Mouse (Mus musculus) ES-Bruce4 (cell line): ENCODE measurements around the gene Sik3. TPM values are rescaled to one million over a fixed set of nuclear protein-coding genes. Genes with fewer than 3 reads are reported as not detected.

Experiments
- H3K27ac ChIP-seq: 2 replicates; pipeline ENCODE4 v1.5.1; 2012; ENCODE audit warnings: low read length, inconsistent platforms; ENCODE audit not compliant: insufficient read depth
- H3K27me3 ChIP-seq: 2 replicates; pipeline ENCODE4 v1.6.1; 2012; ENCODE audit warnings: mild to moderate bottlenecking, low read length, inconsistent platforms; ENCODE audit not compliant: control insufficient read depth, poor library complexity, insufficient read depth, severe bottlenecking
- H3K36me3 ChIP-seq: 2 replicates; pipeline ENCODE4 v1.6.1; 2012; ENCODE audit warnings: inconsistent platforms, mild to moderate bottlenecking, low read length, moderate library complexity; ENCODE audit not compliant: control insufficient read depth, poor library complexity, insufficient read depth, severe bottlenecking
- H3K4me1 ChIP-seq: one replicate; pipeline ENCODE4 v1.8.1; 2011; ENCODE audit warnings: low read length; ENCODE audit not compliant: control insufficient read depth, insufficient read depth
- H3K4me3 ChIP-seq: 2 replicates; pipeline ENCODE4 v1.5.1; 2011; ENCODE audit warnings: low read depth, mild to moderate bottlenecking, low read length
- H3K9ac ChIP-seq: 2 replicates; pipeline ENCODE4 v1.6.1; 2012; ENCODE audit warnings: low read depth, mild to moderate bottlenecking, inconsistent platforms; ENCODE audit not compliant: poor library complexity, severe bottlenecking
- H3K9me3 ChIP-seq: replicated peaks from 2 replicates; pipeline ENCODE4 v1.6.1; 2012; ENCODE audit warnings: mild to moderate bottlenecking, low read length, inconsistent platforms; ENCODE audit not compliant: control insufficient read depth, poor library complexity, insufficient read depth, severe bottlenecking
- CTCF ChIP-seq: IDR thresholded peaks from one replicate; pipeline ENCODE4 v1.8.1; 2011; ENCODE audit warnings: low read depth, low read length
- EP300 ChIP-seq: IDR thresholded peaks from 2 replicates; pipeline ENCODE4 v1.6.1; 2011; ENCODE audit warnings: low read depth, low read length; ENCODE audit not compliant: insufficient read depth
- POLR2A ChIP-seq: IDR thresholded peaks from one replicate; pipeline ENCODE4 v1.8.1; 2011; ENCODE audit warnings: low read length; ENCODE audit not compliant: insufficient read depth
- polyA plus RNA-seq: library from polyadenylated mRNA; stranded (reverse); fragments of >200 nt; gene quantifications from 2 replicates; pipeline ENCODE4 v1.2.4, GENCODE M21; 2011; ENCODE audit warnings: low read depth; ENCODE audit not compliant: missing spikeins, insufficient read depth, insufficient read length

Sik3 gene
- polyA plus RNA-seq, 1 experiment, result 23.2 TPM

DNA sequence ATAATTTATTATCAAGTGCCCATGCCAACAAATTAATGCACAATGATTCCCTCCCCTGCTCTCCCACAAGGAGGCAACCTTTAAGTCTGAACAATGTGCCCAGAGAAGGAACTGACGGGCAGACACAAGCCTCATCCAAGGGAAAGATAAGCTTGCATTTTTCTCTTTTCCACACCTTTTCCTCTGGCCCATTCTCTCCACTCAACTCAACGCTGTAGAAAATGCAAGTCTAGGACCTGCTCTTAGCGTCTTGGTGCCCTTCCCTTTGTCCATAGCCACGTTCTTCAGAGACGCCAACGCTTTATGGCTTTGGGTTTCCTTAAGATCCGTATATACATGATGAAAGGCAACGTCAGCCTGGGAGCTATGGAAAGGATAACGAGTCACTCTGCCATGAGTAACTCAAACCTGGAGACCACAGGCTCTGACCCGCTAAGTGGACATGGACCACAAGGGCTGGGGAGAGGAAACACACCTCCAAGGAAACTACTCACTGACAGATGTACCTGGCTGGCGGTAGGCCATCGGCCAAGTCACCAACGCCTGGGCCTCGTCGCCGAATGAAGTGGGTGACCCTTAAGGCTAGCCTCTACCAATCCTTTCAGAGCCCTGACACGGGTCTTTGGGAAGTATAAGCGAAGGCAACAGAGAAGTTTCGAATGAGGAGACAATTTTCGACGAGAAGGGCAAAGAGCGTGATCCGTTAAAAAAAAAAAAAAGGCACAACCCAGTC, 28.8 kb upstream of the Sik3 start:
- Histone ChIP-seq H3K9me3 (no peaks in the 10 kb centered on the region), H3K4me3 (peak overlapping the region; percentile 99), H3K36me3 (peaks cover 2% of the 10 kb centered on the region), H3K27ac (no peak overlapping the region), H3K9ac (peak overlapping the region; percentile 85), H3K4me1 (no peaks in the 10 kb centered on the region), H3K27me3 (no peaks in the 10 kb centered on the region)
- no peak for TF ChIP-seq POLR2A

DNA sequence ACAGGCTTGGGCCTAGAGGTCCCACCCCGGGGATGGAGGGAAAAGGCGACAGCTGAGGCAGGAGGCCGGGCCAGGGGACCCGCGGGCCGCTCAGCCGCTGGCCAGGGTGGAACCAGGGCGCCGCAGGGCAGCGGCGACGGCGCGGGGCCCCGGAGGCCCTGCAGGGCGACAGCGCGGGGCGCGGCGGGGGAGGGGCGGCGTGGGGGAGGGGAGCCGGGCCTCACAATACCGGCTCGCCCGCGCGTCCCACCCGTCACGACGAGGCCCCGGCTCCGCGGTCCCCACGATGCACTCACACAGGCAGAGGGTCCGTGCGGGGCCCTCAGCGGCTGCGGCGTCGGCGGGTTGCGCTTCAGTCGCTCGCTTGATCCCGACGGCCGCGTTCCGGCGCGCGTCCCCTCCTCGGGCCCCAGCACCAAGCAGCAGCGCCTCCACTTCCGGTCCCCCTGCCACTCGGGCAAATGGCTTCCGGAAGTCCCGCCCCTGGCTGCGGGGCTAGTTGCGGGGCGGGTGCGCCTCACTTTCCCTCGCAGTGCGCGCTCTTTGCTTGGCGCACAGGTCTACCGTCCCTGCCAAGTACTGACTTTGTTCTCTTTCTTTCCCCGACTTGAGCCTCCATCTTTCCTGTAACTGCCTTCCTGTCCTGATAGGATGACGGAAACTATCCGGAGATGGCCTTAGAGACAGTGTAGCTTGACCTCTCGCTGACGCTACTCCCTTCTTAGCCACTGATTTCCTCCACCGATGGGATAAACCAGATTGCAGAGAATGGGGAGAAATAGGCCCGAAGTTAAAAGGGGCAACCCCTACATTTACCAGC, 28.0 kb upstream of the Sik3 start:
- no peak for TF ChIP-seq EP300
- peak; percentile 81 for TF ChIP-seq POLR2A
- Histone ChIP-seq H3K9ac (peak overlapping the region; percentile 85), H3K4me1 (no peaks in the 10 kb centered on the region), H3K27ac (peak overlapping the region; percentile 93), H3K4me3 (peak overlapping the region; percentile 99), H3K27me3 (no peaks in the 10 kb centered on the region), H3K9me3 (no peaks in the 10 kb centered on the region), H3K36me3 (peaks cover 2% of the 10 kb centered on the region; the same call in 1 of the 2 replicates)

DNA sequence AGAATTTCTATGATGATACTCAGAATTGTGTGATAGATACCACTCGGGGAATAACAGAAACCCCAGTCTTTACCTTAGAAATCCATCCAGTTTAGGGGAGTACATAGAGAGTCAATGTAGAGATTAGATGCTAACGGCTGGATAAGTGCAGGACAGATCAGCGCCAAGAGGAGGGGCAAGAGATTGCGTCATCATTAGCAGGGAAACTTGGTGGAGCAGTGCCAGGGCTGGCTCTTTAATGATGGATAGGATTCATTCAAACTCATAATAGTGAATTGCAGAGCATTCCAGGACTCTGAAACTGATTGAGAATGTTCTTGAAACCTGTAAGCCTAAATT, 27.4 kb upstream of the Sik3 start:
- Histone ChIP-seq H3K27ac (peak overlapping the region; percentile 93), H3K9me3 (no peaks in the 10 kb centered on the region), H3K4me3 (peak overlapping the region; percentile 99), H3K4me1 (no peaks in the 10 kb centered on the region), H3K27me3 (no peaks in the 10 kb centered on the region), H3K36me3 (no peaks in the 10 kb centered on the region; the same call in 1 of the 2 replicates), H3K9ac (peak overlapping the region; percentile 85)
- TF ChIP-seq POLR2A (no peak), CTCF (no peak), EP300 (no peak)

DNA sequence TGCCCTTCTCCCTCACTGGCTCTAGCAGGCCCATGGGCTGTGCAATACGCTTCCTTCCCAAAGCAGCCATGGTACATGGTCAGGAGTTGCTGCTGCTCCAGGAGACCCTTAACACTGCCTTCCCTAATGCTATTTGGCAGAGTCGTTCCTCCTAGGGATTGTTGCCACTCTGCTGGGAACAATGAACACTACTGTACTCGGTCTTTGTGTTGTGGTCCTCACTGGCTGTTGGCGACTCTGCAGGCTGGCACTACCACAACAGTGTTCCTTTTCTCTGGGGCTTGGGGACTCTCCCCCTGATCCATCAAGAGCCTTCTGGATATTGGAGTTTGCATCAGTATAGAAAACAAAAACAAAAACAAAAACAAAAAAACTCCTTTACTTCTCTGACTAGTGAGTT, 13.6 kb upstream of the Sik3 start:
- Histone ChIP-seq H3K27me3 (no peaks in the 10 kb centered on the region), H3K4me1 (no peaks in the 10 kb centered on the region)
- TF ChIP-seq CTCF, result no peak
- no peak for TF ChIP-seq POLR2A
- TF ChIP-seq EP300, result no peak

DNA sequence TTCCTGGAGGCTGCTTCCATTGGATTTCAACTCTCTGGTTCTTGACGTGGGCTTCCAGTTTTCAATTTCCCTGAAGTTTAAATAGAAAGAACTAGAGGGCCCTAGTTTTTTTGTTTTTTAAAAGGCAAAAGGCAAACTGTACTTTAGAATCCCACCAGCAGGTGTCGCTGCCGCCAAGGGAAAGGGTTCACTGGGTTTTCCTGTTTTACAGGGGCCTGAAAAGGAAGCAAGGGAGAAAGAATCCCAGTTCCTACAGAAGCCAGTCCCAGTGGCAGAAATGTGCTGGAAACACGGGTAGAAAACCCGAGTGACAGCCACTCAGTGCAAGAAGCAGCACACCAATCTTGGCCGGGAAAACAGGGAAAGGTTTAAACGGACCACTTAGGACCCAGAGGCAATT, 8.9 kb upstream of the Sik3 start:
- no peak overlapping the region for H3K27ac ChIP-seq
- TF ChIP-seq POLR2A, result no peak
- peak; percentile 70 for TF ChIP-seq CTCF
- no peaks in the 10 kb centered on the region for H3K9me3 ChIP-seq
- no peaks in the 10 kb centered on the region for H3K4me1 ChIP-seq
- H3K4me3 ChIP-seq, result peak overlapping the region; percentile 10; the same call in 1 of the 2 replicates
- H3K9ac ChIP-seq, result no peak overlapping the region
- H3K27me3 ChIP-seq, result no peaks in the 10 kb centered on the region
- H3K36me3 ChIP-seq, result no peaks in the 10 kb centered on the region

More for the DNA sequence above, 13.6 kb upstream of the Sik3 start:
- Histone ChIP-seq H3K4me3 (no peak overlapping the region), H3K9ac (no peak overlapping the region), H3K9me3 (no peaks in the 10 kb centered on the region), H3K27ac (no peak overlapping the region), H3K36me3 (no peaks in the 10 kb centered on the region)

DNA sequence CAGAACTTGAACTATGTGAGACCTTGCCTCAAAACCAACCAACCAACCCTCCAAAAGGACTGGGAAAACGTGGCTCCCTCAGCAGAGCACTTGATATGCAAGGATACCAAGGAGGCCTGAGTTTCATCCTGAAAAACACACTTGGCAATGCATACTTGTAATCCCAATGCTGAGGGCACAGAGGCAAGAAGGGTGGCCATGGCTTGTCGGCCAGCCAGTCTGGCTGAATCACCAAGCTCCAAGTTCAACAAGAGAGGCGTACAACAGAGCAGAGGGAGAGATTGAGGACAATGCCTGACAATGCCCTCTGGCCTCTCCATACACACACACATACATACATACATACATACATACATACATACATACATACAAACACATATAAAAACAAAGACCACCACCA, 8.1 kb upstream of the Sik3 start:
- Histone ChIP-seq H3K9ac (no peak overlapping the region), H3K27me3 (no peaks in the 10 kb centered on the region), H3K4me3 (no peak overlapping the region), H3K9me3 (no peaks in the 10 kb centered on the region), H3K27ac (no peak overlapping the region), H3K36me3 (no peaks in the 10 kb centered on the region), H3K4me1 (no peaks in the 10 kb centered on the region)
- TF ChIP-seq EP300 (no peak), POLR2A (no peak), CTCF (no peak)
